Mouse (Mus musculus): ENCODE results near the gene Carns1. TPM values are rescaled to one million over a fixed set of nuclear protein-coding genes. Genes with fewer than 3 reads are reported as not detected.

Carns1 gene
- polyA plus RNA-seq, 1 experiment, result not detected

DNA sequence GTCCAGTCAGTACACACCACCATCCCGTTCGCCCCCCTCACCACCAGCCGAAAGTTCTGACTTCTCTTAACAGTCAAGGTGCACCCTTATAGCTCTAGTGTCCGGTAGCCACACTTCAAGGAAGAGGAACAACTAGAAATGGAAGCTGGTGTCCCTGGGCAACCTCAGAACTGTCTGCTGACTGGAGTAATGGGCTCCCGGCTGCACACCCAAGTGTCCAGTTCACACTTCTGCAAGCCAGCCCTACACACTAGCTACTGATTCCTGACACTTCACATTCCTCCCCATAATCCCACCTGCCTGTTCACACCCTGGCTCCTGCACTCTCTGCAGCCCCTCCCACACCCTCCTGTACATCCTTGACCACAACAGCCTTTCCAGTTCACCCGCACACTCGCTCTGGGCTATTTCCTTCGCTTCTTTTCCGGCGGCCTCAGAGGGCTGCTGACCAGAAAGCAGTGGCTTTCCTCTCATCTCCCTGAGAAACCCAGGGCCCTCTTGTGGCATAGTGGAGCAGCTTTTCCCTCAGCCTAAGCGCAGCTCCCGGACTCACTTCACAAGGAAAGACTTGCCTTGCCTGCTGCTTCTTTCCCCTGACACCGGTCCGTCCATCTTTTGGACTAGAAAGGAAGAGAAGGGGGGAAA is 40.9 kb upstream of the Carns1 start:
- no peak for TF ChIP-seq POLR2A (IDR thresholded peaks at IDR 0.05; ENCODE audit: insufficient read depth, low read depth, low read length)
- no peak for TF ChIP-seq CTCF (IDR thresholded peaks at IDR 0.05; ENCODE audit: insufficient read depth, low read depth, low read length)
- 33% methylated on average over 14 of the region's 14 CpGs for WGBS

DNA sequence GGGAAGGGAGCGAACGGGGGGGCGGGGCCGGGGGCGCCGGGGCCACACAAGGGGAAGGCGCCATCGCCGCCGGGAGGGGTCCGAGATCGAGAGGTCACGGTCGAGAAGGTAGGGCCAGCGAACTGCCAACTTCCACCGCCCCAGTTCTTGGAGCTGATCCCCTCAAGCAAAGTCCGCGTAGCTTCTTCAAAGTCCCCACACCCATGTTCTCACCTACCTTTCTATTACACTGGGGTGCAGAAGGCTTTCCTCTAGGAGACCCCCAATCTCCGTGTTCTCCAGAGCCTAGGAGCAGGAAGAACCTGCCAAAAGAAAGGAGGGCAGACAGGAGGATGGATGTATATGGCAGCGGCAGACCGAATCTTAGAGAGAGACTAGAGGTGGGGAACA is 40.2 kb upstream of the Carns1 start:
- Histone ChIP-seq H3K4me3 (ENCODE audit: insufficient read depth, low read depth, low read length) (0 out of 2 replicates have a peak overlapping the region, but pooled peaks have one; percentile 49), H3K27ac (ENCODE audit: insufficient read depth, low read depth, low read length) (no peak overlapping the region), H3K4me1 (ENCODE audit: control insufficient read depth, insufficient read depth, low read length) (peaks cover 28% of the 10 kb centered on the region)
- TF ChIP-seq POLR2A (IDR thresholded peaks at IDR 0.05; ENCODE audit: insufficient read depth, low read depth, low read length) (no peak), CTCF (IDR thresholded peaks at IDR 0.05; ENCODE audit: insufficient read depth, low read depth, low read length) (no peak)
- 6% methylated on average over 21 of the region's 21 CpGs for WGBS

More for the DNA sequence above, 40.9 kb upstream of the Carns1 start:
- peaks cover 33% of the 10 kb centered on the region for H3K4me1 ChIP-seq (ENCODE audit: control insufficient read depth, insufficient read depth, low read length)
- no peak overlapping the region for H3K4me3 ChIP-seq (ENCODE audit: insufficient read depth, low read depth, low read length)
- H3K27ac ChIP-seq (ENCODE audit: insufficient read depth, low read depth, low read length), result no peak overlapping the region

DNA sequence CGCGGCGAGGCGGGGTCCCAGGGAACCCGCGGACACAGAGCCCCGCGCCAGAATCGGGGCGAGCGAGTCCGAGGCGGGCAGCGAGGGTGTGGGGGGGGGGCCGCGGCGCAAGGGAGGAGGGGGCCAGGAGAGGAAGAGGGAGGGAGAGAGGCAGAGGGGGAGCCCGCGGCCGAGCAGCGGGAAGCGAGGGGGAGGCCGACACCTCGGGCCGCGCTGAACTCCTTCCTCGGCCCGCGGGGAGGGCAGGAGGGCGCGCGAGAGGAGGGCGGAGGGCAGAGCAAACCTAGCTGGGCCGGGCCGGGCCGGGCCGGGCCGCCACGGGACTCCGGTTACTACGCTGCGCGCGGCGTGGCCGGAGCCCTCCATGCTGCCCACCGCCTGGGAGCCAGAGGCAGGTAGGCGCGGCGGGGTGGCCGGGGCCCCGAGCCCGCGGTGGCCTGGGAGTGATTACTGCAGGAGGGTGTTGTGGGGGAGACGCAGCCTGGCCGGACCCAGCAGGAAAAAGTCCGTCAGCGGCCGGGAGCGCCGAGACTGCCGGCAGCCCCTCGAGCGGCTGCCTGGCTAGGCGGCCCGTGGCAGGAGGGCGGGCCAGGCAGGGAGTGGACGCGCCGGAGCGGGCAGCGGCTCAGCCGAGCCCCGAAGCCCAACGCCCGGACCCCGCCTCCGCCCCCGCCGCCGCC is 39.6 kb upstream of the Carns1 start:
- no peak for TF ChIP-seq CTCF (IDR thresholded peaks at IDR 0.05; ENCODE audit: insufficient read depth, low read depth, low read length)
- TF ChIP-seq POLR2A (IDR thresholded peaks at IDR 0.05; ENCODE audit: insufficient read depth, low read depth, low read length), result no peak
- H3K27ac ChIP-seq (ENCODE audit: insufficient read depth, low read depth, low read length), result no peak overlapping the region
- WGBS, result under 1% methylated on average over 64 of the region's 81 CpGs
- peak overlapping the region; percentile 49 for H3K4me3 ChIP-seq (ENCODE audit: insufficient read depth, low read depth, low read length)
- H3K4me1 ChIP-seq (ENCODE audit: control insufficient read depth, insufficient read depth, low read length), result peaks cover 28% of the 10 kb centered on the region

DNA sequence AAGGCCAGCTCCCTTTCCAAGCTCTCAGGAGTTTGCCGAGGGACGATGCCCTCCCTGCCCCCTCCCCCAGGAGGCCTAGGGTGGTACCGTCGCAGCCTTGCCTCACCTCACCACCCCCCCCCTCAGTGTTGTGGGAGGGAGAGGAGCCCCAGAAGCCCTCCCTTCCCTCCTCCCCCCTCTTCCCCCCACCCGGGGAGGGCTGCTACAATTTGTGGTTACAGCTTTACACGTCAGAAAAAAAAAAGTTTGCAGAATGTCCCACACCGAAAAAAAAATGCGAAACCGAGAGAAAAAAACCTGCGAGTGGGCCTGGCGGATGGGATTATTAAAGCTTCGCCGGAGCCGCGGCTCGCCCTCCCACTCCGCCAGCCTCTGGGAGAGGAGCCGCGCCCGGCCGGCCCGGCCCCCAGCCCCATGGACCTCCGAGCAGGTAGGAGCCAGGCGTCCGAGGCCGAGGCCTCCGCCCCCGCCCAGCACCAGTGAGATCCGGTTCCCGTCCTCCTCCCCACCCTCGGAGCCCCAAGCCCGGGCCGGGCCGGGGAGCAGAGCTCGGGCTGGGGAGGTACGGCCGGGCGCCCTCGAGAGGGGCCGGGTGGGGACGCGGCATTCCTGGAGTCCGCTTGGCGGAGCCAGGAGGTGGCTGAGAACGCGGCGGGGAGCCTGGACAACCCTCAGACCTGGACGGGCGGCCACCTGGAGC is 38.9 kb upstream of the Carns1 start, which contains the start of the genes Clcf1 and AC109138.7:
Clcf1 (plus strand) TSS at position 168 of the 700 bp plus-strand sequence.
AC109138.7 (plus strand) TSS at position 287 of the 700 bp plus-strand sequence.
- Histone ChIP-seq H3K4me1 (ENCODE audit: control insufficient read depth, insufficient read depth, low read length) (peaks cover 28% of the 10 kb centered on the region), H3K27ac (ENCODE audit: insufficient read depth, low read depth, low read length) (no peak within 1 kb of the TSS), H3K4me3 (ENCODE audit: insufficient read depth, low read depth, low read length) (peak within 1 kb of the TSS; percentile 49)
- TF ChIP-seq CTCF (IDR thresholded peaks at IDR 0.05; ENCODE audit: insufficient read depth, low read depth, low read length) (no peak), POLR2A (IDR thresholded peaks at IDR 0.05; ENCODE audit: insufficient read depth, low read depth, low read length) (no peak)
- WGBS, result under 1% methylated on average over 49 of the region's 49 CpGs

DNA sequence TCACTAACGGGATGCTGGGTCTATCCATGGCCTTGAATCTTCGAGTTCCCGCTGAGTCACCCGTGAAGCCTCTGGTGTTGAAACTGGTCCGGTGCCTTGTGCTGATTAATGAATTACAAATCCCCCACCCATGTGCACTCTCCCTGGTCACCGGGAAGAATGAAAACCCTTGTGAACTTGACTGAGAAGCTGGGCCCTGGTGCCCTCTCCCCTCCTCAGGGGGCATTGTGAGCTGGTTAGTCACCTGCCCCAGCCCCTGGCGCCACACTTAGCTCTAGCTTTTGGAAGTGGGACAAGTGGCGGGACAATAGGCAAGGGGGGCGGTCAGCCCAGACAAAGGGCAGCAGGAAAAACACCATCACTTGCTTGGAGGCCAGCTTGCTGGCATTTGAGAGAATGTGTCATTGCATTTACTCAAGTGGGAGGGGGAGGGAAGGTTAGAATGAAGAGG is 38.3 kb upstream of the Carns1 start:
- TF ChIP-seq POLR2A (IDR thresholded peaks at IDR 0.05; ENCODE audit: insufficient read depth, low read depth, low read length) (no peak), CTCF (IDR thresholded peaks at IDR 0.05; ENCODE audit: insufficient read depth, low read depth, low read length) (no peak)
- WGBS, result 32% methylated on average over 9 of the region's 9 CpGs
- no peak overlapping the region for H3K4me3 ChIP-seq (ENCODE audit: insufficient read depth, low read depth, low read length)

DNA sequence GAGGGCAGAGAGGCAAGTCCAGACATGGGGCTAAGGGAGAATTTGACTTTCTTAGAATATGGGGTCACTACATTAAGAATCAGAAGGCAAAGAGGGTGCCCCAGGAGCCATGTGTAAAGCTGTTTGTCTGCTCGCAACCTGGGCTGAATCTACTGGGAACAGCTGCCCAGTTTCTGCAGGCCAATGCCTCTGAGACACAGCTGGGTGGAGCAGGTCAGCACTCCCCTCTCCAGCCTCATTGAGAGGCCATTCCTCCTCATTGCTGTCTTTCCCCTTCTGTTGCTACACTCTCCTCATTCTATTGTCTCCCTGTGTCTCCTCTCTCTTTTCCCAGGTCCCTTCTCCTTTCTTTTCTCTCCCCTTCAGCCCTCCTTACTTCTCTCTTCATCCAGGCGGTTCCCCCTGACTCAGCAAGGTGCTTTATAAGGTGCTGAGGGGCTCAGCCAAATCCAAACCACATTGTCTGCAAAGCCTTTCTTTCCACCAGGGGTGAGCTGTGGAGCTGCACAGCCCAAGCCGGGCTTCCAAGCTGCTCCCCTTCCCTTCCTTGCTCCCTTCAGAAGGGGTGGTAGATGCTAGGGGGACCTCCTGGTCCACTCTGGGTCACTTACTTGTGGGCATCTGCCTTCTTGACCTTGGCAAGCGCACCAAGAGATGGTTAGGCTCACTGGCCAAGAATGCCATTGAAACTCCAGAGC is 36.8 kb upstream of the Carns1 start:
- Histone ChIP-seq H3K4me1 (ENCODE audit: control insufficient read depth, insufficient read depth, low read length) (peaks cover 28% of the 10 kb centered on the region), H3K4me3 (ENCODE audit: insufficient read depth, low read depth, low read length) (no peak overlapping the region), H3K27ac (ENCODE audit: insufficient read depth, low read depth, low read length) (no peak overlapping the region)
- no peak for TF ChIP-seq POLR2A (IDR thresholded peaks at IDR 0.05; ENCODE audit: insufficient read depth, low read depth, low read length)
- no peak for TF ChIP-seq CTCF (IDR thresholded peaks at IDR 0.05; ENCODE audit: insufficient read depth, low read depth, low read length)
- 70% methylated on average over 4 of the region's 4 CpGs for WGBS

More for the DNA sequence above, 38.3 kb upstream of the Carns1 start:
- Histone ChIP-seq H3K27ac (ENCODE audit: insufficient read depth, low read depth, low read length) (no peak overlapping the region), H3K4me1 (ENCODE audit: control insufficient read depth, insufficient read depth, low read length) (peaks cover 28% of the 10 kb centered on the region)

DNA sequence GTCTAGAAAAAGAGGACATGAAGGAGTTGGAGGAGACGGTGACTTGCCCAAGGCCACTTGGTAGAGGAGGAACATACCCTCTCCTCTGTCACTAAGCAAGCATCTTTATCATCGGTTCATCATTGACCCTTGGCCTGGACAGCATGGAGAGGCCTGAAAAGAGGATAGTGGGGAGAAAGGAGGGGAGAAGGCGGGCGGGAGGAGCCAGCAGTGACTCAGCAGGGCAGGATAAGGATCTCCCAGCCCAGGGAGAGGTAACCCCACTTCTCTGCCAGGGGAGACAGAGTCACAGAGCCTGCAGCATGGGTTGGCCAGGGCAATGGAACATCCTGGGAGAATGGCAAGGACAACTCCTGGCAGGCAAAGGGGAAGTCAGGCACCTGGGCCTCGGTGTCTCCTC is 33.3 kb upstream of the Carns1 start:
- 83% methylated on average over 5 of the region's 5 CpGs for WGBS
- peaks cover 8% of the 10 kb centered on the region for H3K4me1 ChIP-seq (ENCODE audit: control insufficient read depth, insufficient read depth, low read length)
- H3K4me3 ChIP-seq (ENCODE audit: insufficient read depth, low read depth, low read length), result no peak overlapping the region
- no peak overlapping the region for H3K27ac ChIP-seq (ENCODE audit: insufficient read depth, low read depth, low read length)
- no peak for TF ChIP-seq CTCF (IDR thresholded peaks at IDR 0.05; ENCODE audit: insufficient read depth, low read depth, low read length)
- no peak for TF ChIP-seq POLR2A (IDR thresholded peaks at IDR 0.05; ENCODE audit: insufficient read depth, low read depth, low read length)

DNA sequence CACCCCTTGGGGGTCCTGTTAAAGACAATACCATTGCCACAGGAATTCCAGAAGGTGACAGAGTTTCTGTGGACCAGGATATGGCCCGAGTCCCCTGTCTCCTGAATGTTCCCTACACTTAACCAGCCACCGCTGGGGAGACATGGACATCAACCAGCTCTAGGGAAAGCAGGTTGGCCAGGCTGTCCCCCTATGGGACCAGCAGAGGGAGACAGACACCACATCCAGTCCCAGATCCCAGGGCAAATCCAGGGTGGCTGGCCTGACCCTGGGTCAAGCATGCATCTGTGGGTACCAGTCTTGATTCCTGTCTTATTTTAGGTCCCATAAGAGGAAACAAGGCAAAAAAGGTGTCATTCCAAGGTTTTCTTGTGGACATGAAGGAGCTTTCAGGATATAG is 31.7 kb upstream of the Carns1 start:
- Histone ChIP-seq H3K4me3 (ENCODE audit: insufficient read depth, low read depth, low read length) (no peak overlapping the region), H3K4me1 (ENCODE audit: control insufficient read depth, insufficient read depth, low read length) (peaks cover 9% of the 10 kb centered on the region), H3K27ac (ENCODE audit: insufficient read depth, low read depth, low read length) (no peak overlapping the region)
- 0% methylated on average over 2 of the region's 2 CpGs for WGBS
- no peak for TF ChIP-seq POLR2A (IDR thresholded peaks at IDR 0.05; ENCODE audit: insufficient read depth, low read depth, low read length)
- TF ChIP-seq CTCF (IDR thresholded peaks at IDR 0.05; ENCODE audit: insufficient read depth, low read depth, low read length), result peak; percentile 89
